Mouse (Mus musculus): Measurements from ENCODE around the gene Slc7a11. TPM values are rescaled to one million over a fixed set of nuclear protein-coding genes. Genes with fewer than 3 reads are reported as not detected.

Slc7a11 gene
- polyA plus RNA-seq, 1 experiment from 2014 or later, result 0.11 TPM

DNA sequence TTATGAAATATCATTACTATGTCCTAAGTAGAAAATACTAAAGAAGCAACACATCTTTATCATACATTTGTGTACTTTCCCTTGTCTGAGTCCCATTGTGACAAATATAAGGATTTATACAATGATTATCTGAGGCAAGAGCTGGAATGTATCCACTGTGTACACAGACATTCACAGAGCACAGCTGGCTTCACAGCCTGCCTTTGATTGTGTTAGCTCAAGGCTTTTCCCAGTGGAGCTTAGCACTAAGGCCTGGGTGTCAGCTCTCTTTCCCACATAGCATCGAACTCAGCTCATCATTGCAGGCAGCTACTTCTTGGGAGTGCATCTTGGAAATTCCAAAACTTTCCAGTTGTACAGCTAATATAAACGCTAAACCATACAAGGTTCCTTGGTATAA lies 529.5 kb downstream of the Slc7a11 start:
- DNase-seq (peak; percentile 76), ATAC-seq (ENCODE audit: insufficient read depth) (peak; percentile 94)
- H3K27ac ChIP-seq (ENCODE audit: low read depth), result no peak overlapping the region
- H3K9me3 ChIP-seq (ENCODE audit: low read depth, low read length), result no peaks in the 10 kb centered on the region; the same call in 1 of the 2 replicates
- no peak overlapping the region for H3K4me3 ChIP-seq (ENCODE audit: low read depth, low read length)
- H3K27me3 ChIP-seq (ENCODE audit: insufficient read depth, low read length), result no peaks in the 10 kb centered on the region
- no peak overlapping the region for H3K4me2 ChIP-seq
- no peak overlapping the region for H3K9ac ChIP-seq
- 24% methylated on average over 2 of the region's 2 CpGs for WGBS
- TF ChIP-seq CTCF (IDR thresholded peaks at IDR 0.05; ENCODE audit: low read depth), result no peak
- no peaks in the 10 kb centered on the region for H3K4me1 ChIP-seq (ENCODE audit: insufficient read depth)
- no peaks in the 10 kb centered on the region for H3K36me3 ChIP-seq (ENCODE audit: insufficient read depth)

- no peaks in the 10 kb centered on the region for H3K4me1 ChIP-seq (ENCODE audit: insufficient read depth)
- no peak for TF ChIP-seq CTCF (IDR thresholded peaks at IDR 0.05; ENCODE audit: low read depth)
- H3K4me2 ChIP-seq, result no peak overlapping the region
- DNase-seq (no peak), ATAC-seq (ENCODE audit: insufficient read depth) (no peak)
- no peaks in the 10 kb centered on the region for H3K27me3 ChIP-seq (ENCODE audit: insufficient read depth, low read length)
- H3K9ac ChIP-seq, result no peak overlapping the region
- no peak overlapping the region for H3K27ac ChIP-seq (ENCODE audit: low read depth)
- 57% methylated on average over 1 of the region's 1 CpGs for WGBS
- H3K36me3 ChIP-seq (ENCODE audit: insufficient read depth), result no peaks in the 10 kb centered on the region
- no peaks in the 10 kb centered on the region for H3K9me3 ChIP-seq (ENCODE audit: low read depth, low read length)
- no peak overlapping the region for H3K4me3 ChIP-seq (ENCODE audit: low read depth, low read length)
These were observed 532.5 kb downstream of the Slc7a11 start for GRCm38 (mm10) chr3:49910922-49911321.

DNA sequence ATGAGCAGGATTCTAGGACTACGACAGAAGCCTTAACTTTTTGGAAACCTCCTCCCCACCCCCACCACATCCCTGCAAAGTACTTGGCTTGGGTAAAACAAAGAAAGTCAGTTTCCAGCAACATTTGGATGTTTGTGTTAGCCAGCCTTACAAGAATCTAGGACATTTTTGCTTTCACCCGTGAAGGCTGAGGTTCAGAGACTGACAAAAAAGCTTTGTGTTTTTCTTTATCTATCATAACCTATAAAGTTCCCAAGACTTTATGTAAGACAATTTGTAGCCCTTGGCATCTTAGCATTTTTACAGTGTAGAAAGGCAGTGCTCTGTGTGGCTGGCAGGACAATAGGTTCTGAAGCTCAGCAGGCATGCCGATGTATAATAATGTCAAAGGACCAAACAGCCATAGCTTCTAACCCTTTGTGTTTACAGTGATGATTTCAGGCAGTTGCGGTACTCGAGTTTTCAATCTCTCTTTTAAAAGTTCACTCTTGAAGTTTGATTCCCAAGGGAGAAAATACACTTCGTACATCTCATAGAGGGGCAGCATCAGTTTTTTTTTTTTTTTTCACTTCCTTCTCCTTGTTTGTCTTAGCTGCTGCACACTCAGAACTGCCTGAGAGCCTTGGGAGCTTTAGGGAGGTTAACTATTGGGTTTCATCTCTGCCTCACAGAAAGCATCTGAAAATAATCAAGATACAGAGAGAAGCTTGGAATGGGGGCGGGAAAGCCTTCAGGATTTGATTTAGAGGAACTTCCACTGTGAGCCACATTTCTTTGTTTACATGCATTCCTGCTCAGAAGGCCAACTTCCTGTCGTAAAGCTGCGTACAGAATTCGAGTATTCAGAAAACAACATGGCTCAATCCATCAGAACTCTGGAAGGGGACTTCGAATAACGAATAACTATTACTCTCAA lies 534.7 kb downstream of the Slc7a11 start:
- H3K36me3 ChIP-seq (ENCODE audit: insufficient read depth), result no peaks in the 10 kb centered on the region
- no peak overlapping the region for H3K4me3 ChIP-seq (ENCODE audit: low read depth, low read length)
- no peak overlapping the region for H3K9ac ChIP-seq
- H3K27me3 ChIP-seq (ENCODE audit: insufficient read depth, low read length), result no peaks in the 10 kb centered on the region
- TF ChIP-seq CTCF (IDR thresholded peaks at IDR 0.05; ENCODE audit: low read depth), result no peak
- no peaks in the 10 kb centered on the region for H3K4me1 ChIP-seq (ENCODE audit: insufficient read depth)
- ATAC-seq (ENCODE audit: insufficient read depth) (peak; percentile 77), DNase-seq (peak; percentile 80)
- no peak overlapping the region for H3K4me2 ChIP-seq
- peak overlapping the region; percentile 43 for H3K27ac ChIP-seq (ENCODE audit: low read depth)
- H3K9me3 ChIP-seq (ENCODE audit: low read depth, low read length), result no peaks in the 10 kb centered on the region
- WGBS, result 29% methylated on average over 12 of the region's 12 CpGs

GRCm38 (mm10) chr3:49893945-49894344 lies 549.5 kb downstream of the Slc7a11 start:
- H3K36me3 ChIP-seq (ENCODE audit: insufficient read depth), result no peaks in the 10 kb centered on the region
- peaks cover under 1% of the 10 kb centered on the region; the same call in 1 of the 2 replicates for H3K4me1 ChIP-seq (ENCODE audit: insufficient read depth)
- DNase-seq, result no peak
- H3K27ac ChIP-seq (ENCODE audit: low read depth), result no peak overlapping the region
- H3K9me3 ChIP-seq (ENCODE audit: low read depth, low read length), result no peaks in the 10 kb centered on the region
- H3K4me3 ChIP-seq (ENCODE audit: low read depth, low read length), result no peak overlapping the region
- no peak overlapping the region for H3K4me2 ChIP-seq
- no peak for ATAC-seq (ENCODE audit: insufficient read depth)
- no peak overlapping the region for H3K9ac ChIP-seq
- no peak for TF ChIP-seq CTCF (IDR thresholded peaks at IDR 0.05; ENCODE audit: low read depth)
- H3K27me3 ChIP-seq (ENCODE audit: insufficient read depth, low read length), result no peaks in the 10 kb centered on the region

DNA sequence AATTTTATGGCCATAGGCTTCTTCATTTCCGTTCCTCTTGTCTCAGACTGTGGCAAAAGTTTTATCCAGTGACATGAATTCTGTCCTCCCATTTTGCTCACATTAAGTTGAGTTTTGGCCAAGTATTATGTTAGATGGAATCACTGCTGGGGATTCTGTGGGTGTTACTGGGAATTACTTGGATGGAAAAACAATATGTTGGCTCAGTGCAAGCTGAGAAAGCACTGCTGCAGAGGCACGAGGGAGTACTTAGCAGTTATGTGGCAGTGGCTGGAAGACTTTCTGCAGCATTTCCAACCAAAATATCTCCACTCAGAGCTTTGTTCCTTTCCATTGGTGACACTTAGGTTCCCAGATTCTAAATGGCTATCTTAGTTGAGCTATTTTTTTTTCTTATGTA lies 556.1 kb downstream of the Slc7a11 start:
- H3K27me3 ChIP-seq (ENCODE audit: insufficient read depth, low read length), result no peaks in the 10 kb centered on the region
- DNase-seq, result no peak
- no peak overlapping the region for H3K4me3 ChIP-seq (ENCODE audit: low read depth, low read length)
- H3K9ac ChIP-seq, result no peak overlapping the region
- no peaks in the 10 kb centered on the region for H3K36me3 ChIP-seq (ENCODE audit: insufficient read depth)
- WGBS, result 66% methylated on average over 2 of the region's 2 CpGs
- no peaks in the 10 kb centered on the region for H3K9me3 ChIP-seq (ENCODE audit: low read depth, low read length)
- H3K4me2 ChIP-seq, result no peak overlapping the region
- no peaks in the 10 kb centered on the region for H3K4me1 ChIP-seq (ENCODE audit: insufficient read depth)
- no peak for TF ChIP-seq CTCF (IDR thresholded peaks at IDR 0.05; ENCODE audit: low read depth)
- ATAC-seq (ENCODE audit: insufficient read depth), result no peak
- H3K27ac ChIP-seq (ENCODE audit: low read depth), result no peak overlapping the region

DNA sequence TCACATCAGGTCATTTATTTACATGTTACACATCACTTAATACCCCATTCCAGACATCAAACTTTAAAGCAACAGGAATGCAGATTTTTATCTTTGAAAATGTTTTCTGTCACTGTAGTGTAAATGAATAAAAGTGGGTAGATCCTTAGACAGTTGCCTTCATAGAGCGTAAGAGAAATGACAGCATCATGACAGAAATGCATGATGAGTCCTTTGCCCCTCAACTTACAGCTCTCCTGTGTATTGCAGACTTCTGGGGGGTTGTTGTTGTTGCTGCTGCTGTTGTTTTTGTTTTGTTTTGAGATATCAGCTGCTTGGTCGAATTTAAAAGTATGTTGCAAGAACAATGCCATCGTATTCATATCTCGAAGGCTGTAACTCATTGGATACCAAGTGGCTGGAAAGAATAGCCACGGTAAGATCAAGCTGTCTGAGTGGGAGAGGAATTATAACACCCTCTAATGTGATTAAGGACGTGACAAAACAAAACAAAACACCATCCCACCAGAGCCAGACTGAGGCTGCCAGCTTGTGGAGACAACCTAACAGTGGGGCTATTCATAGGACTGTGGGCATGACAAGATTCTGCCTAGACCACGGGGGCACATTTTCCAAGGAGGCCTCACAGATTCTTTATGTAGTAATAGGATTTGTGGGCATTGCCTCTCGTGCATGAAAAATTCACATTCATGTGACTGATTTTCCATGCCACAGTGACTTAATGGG lies 557.0 kb downstream of the Slc7a11 start:
- TF ChIP-seq CTCF (IDR thresholded peaks at IDR 0.05; ENCODE audit: low read depth), result no peak
- Histone ChIP-seq H3K9me3 (ENCODE audit: low read depth, low read length) (no peaks in the 10 kb centered on the region), H3K9ac (no peak overlapping the region), H3K27ac (ENCODE audit: low read depth) (no peak overlapping the region), H3K36me3 (ENCODE audit: insufficient read depth) (no peaks in the 10 kb centered on the region), H3K27me3 (ENCODE audit: insufficient read depth, low read length) (no peaks in the 10 kb centered on the region), H3K4me3 (ENCODE audit: low read depth, low read length) (no peak overlapping the region), H3K4me1 (ENCODE audit: insufficient read depth) (no peaks in the 10 kb centered on the region), H3K4me2 (no peak overlapping the region)
- no peak for DNase-seq
- no peak for ATAC-seq (ENCODE audit: insufficient read depth)
- WGBS, result 52% methylated on average over 8 of the region's 8 CpGs

- no peaks in the 10 kb centered on the region for H3K9me3 ChIP-seq (ENCODE audit: low read depth, low read length)
- no peak overlapping the region for H3K4me3 ChIP-seq (ENCODE audit: low read depth, low read length)
- TF ChIP-seq CTCF (IDR thresholded peaks at IDR 0.05; ENCODE audit: low read depth), result no peak
- DNase-seq, result no peak
- H3K27ac ChIP-seq (ENCODE audit: low read depth), result no peak overlapping the region
- no peak overlapping the region for H3K9ac ChIP-seq
- no peak overlapping the region for H3K4me2 ChIP-seq
- H3K4me1 ChIP-seq (ENCODE audit: insufficient read depth), result no peaks in the 10 kb centered on the region
- H3K36me3 ChIP-seq (ENCODE audit: insufficient read depth), result no peaks in the 10 kb centered on the region
- no peaks in the 10 kb centered on the region for H3K27me3 ChIP-seq (ENCODE audit: insufficient read depth, low read length)
- no peak for ATAC-seq (ENCODE audit: insufficient read depth)
These were observed 562.9 kb downstream of the Slc7a11 start for GRCm38 (mm10) chr3:49880496-49880895.
